Mouse (Mus musculus) cerebellum, postnatal 10 days (tissue): Measurements from ENCODE around the gene Pax4.

Experiments used
- DNase-seq, 2 experiments: peaks; one replicate each; pipeline ENCODE4 v3.0.0; 2021; ENCODE audit warnings: mixed read lengths in 2 of 2

The Pax4 gene

GRCm38 (mm10) chr6:28449253-28449652 lies at the start of gene Pax4:
Pax4 (minus strand) TSS chr6:28449353.
- no peak for DNase-seq

DNA sequence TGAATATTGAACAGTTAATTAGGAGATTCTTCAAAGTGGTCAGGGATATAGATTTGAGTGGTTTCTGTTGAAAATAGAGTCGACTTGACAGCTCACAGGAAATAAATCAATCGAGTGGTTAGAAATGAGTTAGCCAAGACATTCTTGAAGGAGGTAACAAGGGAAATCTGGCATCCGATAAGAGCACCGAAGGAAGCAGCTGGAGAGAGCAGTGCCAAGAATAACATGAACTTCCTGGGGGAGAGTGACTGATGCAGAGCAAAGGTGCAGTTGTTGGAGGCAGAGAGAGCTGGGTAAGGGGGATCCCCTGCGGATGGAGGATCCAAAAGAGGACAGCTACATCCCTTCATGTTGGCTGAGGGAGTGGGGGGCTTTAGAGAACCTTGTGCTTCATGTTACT lies 48.7 kb upstream of the Pax4 start:
- DNase-seq, result no peak

DNA sequence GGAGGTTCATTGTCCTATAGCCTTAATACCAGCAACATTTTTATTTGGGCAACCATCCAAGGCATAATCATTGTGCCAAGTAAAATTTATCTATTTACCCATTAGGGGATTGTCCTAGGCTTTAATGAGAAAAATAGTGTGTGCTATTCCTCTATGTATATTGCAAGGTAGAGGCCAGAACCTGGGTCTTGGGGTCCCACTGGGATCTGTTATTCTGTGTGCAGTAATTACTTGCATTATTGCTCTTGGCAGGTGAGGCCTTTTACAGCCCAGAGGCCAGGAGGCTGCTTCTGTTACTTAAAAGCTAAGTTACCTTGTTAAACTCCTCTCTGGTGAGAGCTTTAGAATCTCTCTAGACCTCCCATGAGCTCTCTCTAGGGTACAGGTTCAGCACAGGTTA lies 42.0 kb upstream of the Pax4 start:
- no peak for DNase-seq

DNA sequence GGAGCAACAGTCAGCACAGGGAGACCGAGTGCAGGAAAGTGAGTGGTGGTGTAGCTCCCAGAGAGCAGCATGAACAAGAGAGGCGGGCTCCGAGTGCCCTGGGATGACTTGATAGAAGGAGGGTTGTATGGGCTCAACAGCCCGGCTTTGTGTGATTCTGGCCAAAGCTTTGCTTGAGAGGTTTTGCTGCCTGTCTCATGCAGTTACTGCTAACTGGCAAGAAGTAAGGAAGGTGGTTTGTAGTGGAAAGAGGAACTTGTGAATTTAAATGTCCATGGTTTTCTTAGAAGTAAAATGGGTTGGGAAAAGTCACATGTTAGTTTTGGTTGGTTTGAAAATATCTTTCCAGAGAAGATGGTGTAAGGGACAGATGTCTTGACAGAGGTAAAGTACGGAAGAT lies 41.5 kb upstream of the Pax4 start:
- no peak for DNase-seq

GRCm38 (mm10) chr6:28488204-28488851 lies 39.2 kb upstream of the Pax4 start:
- no peak for DNase-seq

- DNase-seq, result no peak
Observed at GRCm38 (mm10) chr6:28486905-28487304, 37.8 kb upstream of the Pax4 start.

DNA sequence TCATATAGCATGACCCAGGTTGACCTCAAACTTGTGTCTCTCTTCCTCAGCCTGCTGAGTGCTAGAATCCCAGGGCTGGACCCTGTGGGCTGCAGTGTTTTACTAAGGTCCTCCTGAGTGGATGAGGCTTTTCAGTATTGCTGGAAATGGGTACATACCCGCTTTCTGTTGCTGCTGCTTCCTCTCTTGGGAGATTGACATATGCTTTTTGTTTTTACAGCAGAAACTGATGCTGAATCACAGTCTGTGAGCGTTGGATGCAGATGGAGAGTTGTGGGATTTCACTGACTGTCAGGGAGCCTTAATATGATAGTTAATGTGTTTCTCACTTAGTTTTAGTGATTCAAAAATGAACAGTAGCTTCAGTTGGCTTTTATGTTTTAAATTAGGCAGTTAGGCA lies 37.3 kb upstream of the Pax4 start:
- DNase-seq, result no peak

GRCm38 (mm10) chr6:28486008-28486407 lies 36.9 kb upstream of the Pax4 start:
- no peak for DNase-seq

DNA sequence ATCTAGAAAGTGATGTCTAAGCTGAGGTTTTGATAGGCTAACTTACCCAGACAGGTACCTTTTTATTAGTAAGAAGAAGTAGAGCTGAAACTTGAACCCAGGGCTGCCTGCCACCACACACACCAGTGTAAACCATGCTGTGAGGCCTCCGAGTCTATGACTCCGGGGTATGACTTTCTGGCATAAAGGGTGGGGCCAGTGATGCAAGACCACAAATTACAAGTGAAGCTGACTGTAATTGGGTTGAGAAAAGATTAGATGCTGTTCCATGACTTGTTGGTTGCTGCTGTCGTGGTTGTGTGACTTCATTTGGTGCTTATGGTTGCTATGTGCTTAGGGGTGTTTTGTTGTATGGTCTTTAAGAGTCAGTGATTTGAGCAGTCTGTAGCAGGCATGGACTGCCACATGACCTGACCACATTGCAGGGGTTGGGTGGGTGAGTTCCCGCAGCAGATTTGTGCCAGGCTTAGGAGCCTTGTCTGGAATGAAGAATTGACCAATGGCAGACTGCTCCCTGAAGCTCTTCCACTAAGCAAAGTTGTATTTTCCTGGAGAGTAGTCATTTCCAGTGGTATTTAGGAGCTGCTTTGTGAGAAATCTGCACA lies 33.7 kb upstream of the Pax4 start:
- DNase-seq, result no peak

GRCm38 (mm10) chr6:28480752-28481492 lies 31.8 kb upstream of the Pax4 start:
- DNase-seq, result peak in 1 of 2 experiments; percentile 8

- peak; percentile 97 to 98 for DNase-seq
Observed at GRCm38 (mm10) chr6:28479865-28480751, 31.0 kb upstream of the Pax4 start.

DNA sequence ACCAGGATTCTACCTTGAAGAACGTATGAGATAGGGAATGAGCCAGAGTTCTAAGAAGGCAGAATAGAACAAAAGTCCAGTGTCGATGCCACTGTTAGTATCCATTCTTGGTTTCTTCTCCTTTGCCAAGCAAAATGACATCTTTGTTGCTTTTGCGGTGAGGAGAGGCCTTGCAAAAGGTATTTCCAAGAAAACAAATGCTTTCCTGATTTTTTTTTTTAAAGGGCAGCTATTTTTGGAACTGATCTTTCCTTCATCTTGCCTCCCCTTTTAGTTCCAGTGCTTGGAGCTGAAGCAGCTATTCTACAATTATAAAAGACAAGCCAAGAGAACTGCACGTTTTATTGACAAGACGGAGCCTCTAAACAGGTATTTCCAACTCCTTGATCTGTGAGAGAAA lies 25.7 kb upstream of the Pax4 start, which contains the start of gene Snd1:
Gene Snd1, plus strand, starts transcription at position 301 of the 400 bp plus-strand sequence.
- DNase-seq, result no peak

DNA sequence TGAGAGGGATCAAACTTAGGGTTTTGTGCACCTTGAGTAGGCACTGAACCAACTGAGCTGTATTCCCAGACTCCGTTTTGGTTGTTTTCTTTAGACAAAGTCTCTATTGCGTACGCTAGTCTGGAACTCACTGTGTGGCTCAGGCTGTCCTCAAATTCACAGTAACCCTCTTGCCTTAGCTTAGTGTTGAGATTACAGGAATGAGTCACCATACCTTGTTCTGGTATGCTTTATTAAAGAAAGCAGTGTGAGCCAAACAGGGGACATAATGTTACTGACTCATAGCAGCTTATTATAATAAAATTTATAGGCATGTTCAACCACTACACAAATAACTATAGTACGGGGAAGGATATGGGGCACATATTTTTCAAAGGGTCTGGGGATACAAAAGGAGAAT lies 25.1 kb upstream of the Pax4 start:
- DNase-seq, result no peak

- no peak for DNase-seq
Observed at GRCm38 (mm10) chr6:28471284-28472035, 22.3 kb upstream of the Pax4 start.

DNA sequence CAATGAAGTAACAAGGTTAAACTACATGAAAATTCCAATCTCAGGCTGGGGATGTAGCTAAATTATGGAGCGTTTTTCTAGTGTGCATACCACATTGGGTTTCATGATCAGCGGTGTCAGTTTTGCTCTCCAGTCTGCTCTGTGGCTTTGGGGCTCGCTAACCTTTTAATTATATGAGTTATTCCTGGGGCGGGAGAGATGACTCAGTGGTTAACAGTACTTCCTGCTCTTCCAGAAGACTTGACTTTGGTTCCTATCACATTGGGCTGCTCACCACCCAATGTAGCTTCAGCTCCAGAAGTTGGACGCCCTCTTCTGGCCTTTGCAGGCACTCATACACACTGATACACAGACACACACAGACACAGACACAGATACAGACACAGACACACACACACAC lies 21.5 kb upstream of the Pax4 start:
- DNase-seq, result no peak

GRCm38 (mm10) chr6:28470017-28470602 lies 21.0 kb upstream of the Pax4 start:
- no peak for DNase-seq

- no peak for DNase-seq
Observed at GRCm38 (mm10) chr6:28464630-28465029, 15.5 kb upstream of the Pax4 start.

GRCm38 (mm10) chr6:28460534-28460933 lies 11.4 kb upstream of the Pax4 start:
- peak; percentile 87 for DNase-seq

GRCm38 (mm10) chr6:28459221-28459668 lies 10.1 kb upstream of the Pax4 start:
- no peak for DNase-seq

DNA sequence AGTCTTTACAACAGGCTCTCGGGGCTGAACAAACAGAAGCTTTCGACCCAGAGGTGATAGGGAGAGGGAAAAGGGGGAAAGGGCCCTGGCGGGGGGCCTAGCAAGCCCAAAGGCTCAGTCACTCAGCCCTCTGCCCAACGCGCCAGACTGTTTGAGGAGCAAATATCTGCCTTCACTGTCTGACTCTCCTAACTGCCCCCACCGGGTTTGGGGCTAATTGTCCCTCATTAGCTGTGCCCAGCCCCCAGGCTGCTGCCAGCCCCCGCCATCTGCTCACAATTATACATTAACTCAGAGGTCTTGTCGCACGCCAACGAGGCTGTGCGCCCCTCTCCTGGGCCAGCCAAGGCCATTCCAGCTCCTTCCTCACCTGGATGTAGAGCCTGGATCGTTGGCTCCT lies 1.8 kb upstream of the Pax4 start:
- peak in 1 of 2 experiments; percentile 16 for DNase-seq

- DNase-seq, result no peak
Observed at GRCm38 (mm10) chr6:28450481-28450880, 1.3 kb upstream of the Pax4 start.

GRCm38 (mm10) chr6:28447937-28448336 lies 1.2 kb downstream of the Pax4 start:
- DNase-seq, result peak in 1 of 2 experiments; percentile 17
